Mouse (Mus musculus) gonadal fat pad, adult 2 months (tissue): ENCODE measurements around the gene Hoxc12. TPM values are rescaled to one million over a fixed set of nuclear protein-coding genes. Genes with fewer than 3 reads are reported as not detected.

Experiments used
- DNase-seq: peaks from one replicate; pipeline ENCODE4 v3.0.0-alpha.2; 2012; ENCODE audit warnings: low read depth
- polyA plus RNA-seq: library from polyadenylated mRNA; depleted of rRNA; stranded (reverse); fragments of >200 nt; gene quantifications from 2 replicates; pipeline ENCODE4 v1.2.3, GENCODE M21; 2012; rRNA removed

Gene Hoxc12
- polyA plus RNA-seq, 1 experiment: not detected

GRCm38 (mm10) chr15:102981379-102982288 lies 45.1 kb downstream of the Hoxc12 start:
- DNase-seq: no peak

GRCm38 (mm10) chr15:102983716-102984115 lies 47.2 kb downstream of the Hoxc12 start:
- DNase-seq: no peak

- no peak for DNase-seq
Measured at GRCm38 (mm10) chr15:102984521-102984920, 48.0 kb downstream of the Hoxc12 start.

- no peak for DNase-seq
Measured at GRCm38 (mm10) chr15:102984925-102985324, 48.4 kb downstream of the Hoxc12 start.

GRCm38 (mm10) chr15:102987124-102987833 lies 50.7 kb downstream of the Hoxc12 start:
- no peak for DNase-seq

GRCm38 (mm10) chr15:102988078-102988477 lies 51.5 kb downstream of the Hoxc12 start:
- no peak for DNase-seq

Other genes starting within 250 kb of the Hoxc12 start
- 63.1 and 63.9 TPM in 2 replicates for gene Calcoco1, start 214.6 kb upstream of the Hoxc12 start, polyA plus RNA-seq
- gene Hoxc13, start 15.7 kb upstream of the Hoxc12 start, polyA plus RNA-seq: not detected in 2 replicates
- gene Hoxc11, start 17.7 kb downstream of the Hoxc12 start, polyA plus RNA-seq: 0.08 TPM in 1 of 2 replicates, not detected in the other
- 0.71 and 0.73 TPM in 2 replicates for gene Hoxc10, start 30.0 kb downstream of the Hoxc12 start, polyA plus RNA-seq
- 9.9 and 11.3 TPM in 2 replicates for gene Hoxc5, start 30.7 kb downstream of the Hoxc12 start, polyA plus RNA-seq
- 2.2 and 4.1 TPM in 2 replicates for gene Hoxc9, start 39.7 kb downstream of the Hoxc12 start, polyA plus RNA-seq
- gene Hoxc8, start 53.9 kb downstream of the Hoxc12 start, polyA plus RNA-seq: 23.5 and 29.8 TPM in 2 replicates
- 18.3 and 24.2 TPM in 2 replicates for gene Hoxc6, start 61.5 kb downstream of the Hoxc12 start, polyA plus RNA-seq
- 4.9 and 6.5 TPM in 2 replicates for gene Hoxc4, start 82.2 kb downstream of the Hoxc12 start, polyA plus RNA-seq
- gene Smug1, start 230.3 kb downstream of the Hoxc12 start, polyA plus RNA-seq: 16.1 and 17.5 TPM in 2 replicates